Mouse (Mus musculus): ENCODE measurements around the gene Rnf224.

- no peak for TF ChIP-seq POLR2A (IDR thresholded peaks at IDR 0.05; ENCODE audit: borderline replicate concordance, low read depth, low read length)
- no peak for TF ChIP-seq CTCF (IDR thresholded peaks at IDR 0.05; ENCODE audit: low read depth, low read length)
Measured at GRCm38 (mm10) chr2:25258887-25259286, 22.3 kb upstream of the Rnf224 start.

Data from bone marrow macrophage, adult 2 months (primary cell).